Mouse (Mus musculus) limb, embryonic 14.5 days (tissue): ENCODE data around the gene Klk11. TPM values are rescaled to one million over a fixed set of nuclear protein-coding genes. Genes with fewer than 3 reads are reported as not detected.

Source experiments
- ATAC-seq: fragments of 200-750 bp; cut with Nextera tagmentation; 2 replicates; pipeline ENCODE4 v1.8.0; 2017; ENCODE audit warnings: low read depth, moderate number of reproducible peaks, moderate TSS enrichment; ENCODE audit not compliant: low FRiP score
- DNase-seq: peaks from one replicate; pipeline ENCODE4 v3.0.0-alpha.2; 2015; ENCODE audit warnings: low spot score
- H3K27ac ChIP-seq: fragments of 300-500 bp; sonication (generic); replicated peaks from 2 replicates; pipeline ENCODE4 v1.5.1; 2014; ENCODE audit warnings: low read depth, mild to moderate bottlenecking, low read length, moderate library complexity, mixed read lengths
- H3K27me3 ChIP-seq: fragments of 300-500 bp; sonication (generic); 2 replicates; pipeline ENCODE4 v1.6.1; 2014; ENCODE audit warnings: low read length, mixed read lengths; ENCODE audit not compliant: control insufficient read depth, insufficient read depth
- H3K36me3 ChIP-seq: fragments of 300-500 bp; sonication (generic); 2 replicates; pipeline ENCODE4 v1.6.1; 2014; ENCODE audit warnings: mild to moderate bottlenecking, low read length, moderate library complexity, mixed read lengths; ENCODE audit not compliant: control insufficient read depth, insufficient read depth
- H3K4me1 ChIP-seq: fragments of 300-500 bp; sonication (generic); 2 replicates; pipeline ENCODE4 v1.6.1; 2014; ENCODE audit warnings: antibody characterized with exemption, low read length, mixed read lengths; ENCODE audit not compliant: control insufficient read depth, insufficient read depth
- H3K4me2 ChIP-seq: fragments of 300-500 bp; sonication (generic); replicated peaks from 2 replicates; pipeline ENCODE4 v1.6.1; 2014; ENCODE audit warnings: low read depth, mild to moderate bottlenecking, low read length, moderate library complexity; ENCODE audit not compliant: severe bottlenecking
- H3K4me3 ChIP-seq: fragments of 300-500 bp; sonication (generic); replicated peaks from 2 replicates; pipeline ENCODE4 v1.5.1; 2014; ENCODE audit warnings: low read length
- H3K9ac ChIP-seq: fragments of 300-500 bp; sonication (generic); 2 replicates; pipeline ENCODE4 v1.6.1; 2014; ENCODE audit warnings: mild to moderate bottlenecking, low read depth, low read length, moderate library complexity; ENCODE audit not compliant: severe bottlenecking
- H3K9me3 ChIP-seq: fragments of 300-500 bp; sonication (generic); 2 replicates; pipeline ENCODE4 v1.6.1; 2016; ENCODE audit warnings: low read length; ENCODE audit not compliant: control insufficient read depth
- POLR2A ChIP-seq: fragments of 200-500 bp; IDR thresholded peaks from 2 replicates; pipeline ENCODE4 v1.8.0; 2012; ENCODE audit warnings: inconsistent platforms, mild to moderate bottlenecking, moderate library complexity, borderline replicate concordance; ENCODE audit not compliant: insufficient read depth, insufficient read length; ENCODE audit errors: extremely low read depth
- WGBS: fragments of 180-500 bp; shearing (Covaris S2); extraction: QIAGEN DNeasy Blood & Tissue Kit; methylation state at CpG from one replicate; pipeline ENCODE4 v1.1.7; 2014; 5-methylcytosine and 5-hydroxymethylcytosine counted together
- polyA plus RNA-seq, 2 experiments: library from polyadenylated mRNA; depleted of rRNA in 1 of 2; stranded (reverse) in 1 of 2; unstranded in 1 of 2; fragments of >200 nt; fragmentation: Nextera tagmentation in 1 of 2; extraction: Ambion mirVana in 1 of 2; gene quantifications; 2 replicates each; pipeline versions ENCODE4 v1.2.1 to v1.2.3; 2012 to 2014

The Klk11 gene
- polyA plus RNA-seq, 2 experiments, result 3.4 to 3.8 TPM

GRCm38 (mm10) chr7:43781541-43781940 lies 7.1 kb downstream of the Klk11 start:
- Histone ChIP-seq H3K36me3 (no peaks in the 10 kb centered on the region), H3K9me3 (no peaks in the 10 kb centered on the region), H3K4me2 (no peak overlapping the region), H3K27me3 (no peaks in the 10 kb centered on the region; the same call in 1 of the 2 replicates), H3K4me1 (no peaks in the 10 kb centered on the region), H3K9ac (no peak overlapping the region), H3K27ac (no peak overlapping the region), H3K4me3 (no peak overlapping the region)
- ATAC-seq (no peak), DNase-seq (no peak)
- 75% methylated on average over 11 of the region's 11 CpGs for WGBS
- no peak for TF ChIP-seq POLR2A

GRCm38 (mm10) chr7:43782275-43783265 lies 8.2 kb downstream of the Klk11 start:
- DNase-seq (peak; percentile 77), ATAC-seq (peak; percentile 68)
- no peaks in the 10 kb centered on the region for H3K36me3 ChIP-seq
- no peak for TF ChIP-seq POLR2A
- no peaks in the 10 kb centered on the region for H3K9me3 ChIP-seq
- WGBS, result 6% methylated on average over 36 of the region's 36 CpGs
- peak overlapping the region; percentile 52 for H3K4me2 ChIP-seq
- H3K27ac ChIP-seq, result no peak overlapping the region
- H3K4me1 ChIP-seq, result no peaks in the 10 kb centered on the region
- H3K9ac ChIP-seq, result peak overlapping the region; percentile 47; the same call in 1 of the 2 replicates
- H3K27me3 ChIP-seq, result no peaks in the 10 kb centered on the region; the same call in 1 of the 2 replicates
- peak overlapping the region; percentile 26 for H3K4me3 ChIP-seq

GRCm38 (mm10) chr7:43785286-43785685 lies 10.9 kb downstream of the Klk11 start:
- no peak for ATAC-seq

GRCm38 (mm10) chr7:43788096-43788495 lies 13.7 kb downstream of the Klk11 start:
- Histone ChIP-seq H3K4me2 (no peak overlapping the region), H3K27me3 (no peaks in the 10 kb centered on the region), H3K4me3 (no peak overlapping the region), H3K27ac (no peak overlapping the region), H3K9ac (no peak overlapping the region), H3K9me3 (no peaks in the 10 kb centered on the region), H3K36me3 (no peaks in the 10 kb centered on the region), H3K4me1 (no peaks in the 10 kb centered on the region)
- 69% methylated on average over 3 of the region's 3 CpGs for whole genome bisulfite sequencing
- DNase-seq, result no peak
- no peak for TF ChIP-seq POLR2A
- no peak for ATAC-seq

More at GRCm38 (mm10) chr7:43785286-43785685, 10.9 kb downstream of the Klk11 start:
- 88% methylated on average over 1 of the region's 1 CpGs for WGBS
- Histone ChIP-seq H3K27me3 (no peaks in the 10 kb centered on the region; the same call in 1 of the 2 replicates), H3K9ac (no peak overlapping the region), H3K9me3 (no peaks in the 10 kb centered on the region), H3K27ac (no peak overlapping the region), H3K36me3 (no peaks in the 10 kb centered on the region), H3K4me3 (no peak overlapping the region), H3K4me2 (no peak overlapping the region), H3K4me1 (no peaks in the 10 kb centered on the region)
- TF ChIP-seq POLR2A, result no peak
- no peak for DNase-seq

GRCm38 (mm10) chr7:43789295-43789694 lies 14.9 kb downstream of the Klk11 start:
- Histone ChIP-seq H3K9ac (no peak overlapping the region), H3K4me2 (no peak overlapping the region), H3K36me3 (no peaks in the 10 kb centered on the region), H3K27ac (no peak overlapping the region), H3K27me3 (no peaks in the 10 kb centered on the region), H3K4me3 (no peak overlapping the region), H3K4me1 (no peaks in the 10 kb centered on the region), H3K9me3 (no peaks in the 10 kb centered on the region)
- 59% methylated on average over 2 of the region's 2 CpGs for WGBS
- DNase-seq (no peak), ATAC-seq (no peak)
- TF ChIP-seq POLR2A, result no peak
